Mouse (Mus musculus) liver, postnatal 0 days (tissue): ENCODE measurements around the gene Fam19a5.

Source experiments
- CTCF ChIP-seq: sonication (generic); IDR thresholded peaks from 2 replicates; pipeline ENCODE4 v1.5.1; 2016; ENCODE audit warnings: antibody characterized with exemption, low read depth
- EP300 ChIP-seq: IDR thresholded peaks from 2 replicates; pipeline ENCODE4 v1.6.1; 2016; ENCODE audit warnings: antibody characterized with exemption, low read depth, mild to moderate bottlenecking

GRCm38 (mm10) chr15:87555811-87556210 is 11.7 kb downstream of the Fam19a5 start:
- TF ChIP-seq EP300 = no peak
- no peak for TF ChIP-seq CTCF
